Mouse (Mus musculus) liver, adult 2 months (tissue): Measurements from ENCODE around the gene Ctsg. TPM values are rescaled to one million over a fixed set of nuclear protein-coding genes. Genes with fewer than 3 reads are reported as not detected.
"Not testable (repeated sequence)": the region's sequence is repeated elsewhere in the genome, so short reads cannot be mapped to it uniquely, and the experiment has no call there.

Source experiments
- DNase-seq: peaks from one replicate; pipeline ENCODE4 v3.0.0-alpha.2; 2011; ENCODE audit warnings: low read depth, low spot score; ENCODE audit errors: extremely low read depth
- H3K27ac ChIP-seq: fragments of 200-500 bp; replicated peaks from 2 replicates; pipeline ENCODE4 v1.5.1; 2012; ENCODE audit warnings: low read depth, mild to moderate bottlenecking, control low read depth, inconsistent platforms, low read length; ENCODE audit not compliant: insufficient read depth
- H3K27me3 ChIP-seq: fragments of 200-500 bp; 2 replicates; pipeline ENCODE4 v1.6.1; 2012; ENCODE audit warnings: mild to moderate bottlenecking, moderate library complexity, low read length, inconsistent platforms; ENCODE audit not compliant: control insufficient read depth, insufficient read depth
- H3K36me3 ChIP-seq: fragments of 200-500 bp; 2 replicates; pipeline ENCODE4 v1.6.1; 2012; ENCODE audit warnings: low read length, inconsistent platforms; ENCODE audit not compliant: control insufficient read depth, insufficient read depth
- H3K4me1 ChIP-seq: fragments of 200-500 bp; 2 replicates; pipeline ENCODE4 v1.6.1; 2011; ENCODE audit warnings: low read length; ENCODE audit not compliant: control insufficient read depth, insufficient read depth
- H3K4me3 ChIP-seq: fragments of 200-500 bp; 2 replicates; pipeline ENCODE4 v1.5.1; 2011; ENCODE audit warnings: low read depth, mild to moderate bottlenecking, control low read depth, low read length, moderate library complexity; ENCODE audit not compliant: insufficient read depth
- H3K79me2 ChIP-seq: fragments of 200-500 bp; 2 replicates; pipeline ENCODE4 v1.6.1; 2012; ENCODE audit warnings: inconsistent platforms, mild to moderate bottlenecking, low read length, moderate library complexity; ENCODE audit not compliant: control insufficient read depth, insufficient read depth
- H3K9ac ChIP-seq: fragments of 200-500 bp; 2 replicates; pipeline ENCODE4 v1.6.1; 2012; ENCODE audit warnings: low read depth, mild to moderate bottlenecking, control low read depth, inconsistent platforms, low read length
- CTCF ChIP-seq: fragments of 200-500 bp; IDR thresholded peaks from 2 replicates; pipeline ENCODE4 v1.5.1; 2011; ENCODE audit warnings: low read depth, low read length, control low read depth
- POLR2A ChIP-seq: fragments of 200-500 bp; IDR thresholded peaks from 2 replicates; pipeline ENCODE4 v1.6.1; 2011; ENCODE audit warnings: low read length, control low read depth; ENCODE audit not compliant: insufficient read depth; ENCODE audit errors: extremely low read depth
- WGBS: fragments of 180-500 bp; shearing (Covaris S2); methylation state at CpG from one replicate; pipeline ENCODE4 v1.1.7; 2018; 5-methylcytosine and 5-hydroxymethylcytosine counted together
- polyA plus RNA-seq: library from polyadenylated mRNA; depleted of rRNA; stranded (reverse); fragments of >200 nt; gene quantifications from 2 replicates; pipeline ENCODE4 v1.2.3, GENCODE M21; 2012; rRNA removed
- total RNA-seq: library from RNA; depleted of rRNA; stranded (reverse); fragments of >200 nt; gene quantifications from 2 replicates; pipeline ENCODE4 v1.2.3, GENCODE M21; 2014; rRNA removed

Gene Ctsg
- total and polyA plus RNA-seq, 2 experiments = not detected

DNA sequence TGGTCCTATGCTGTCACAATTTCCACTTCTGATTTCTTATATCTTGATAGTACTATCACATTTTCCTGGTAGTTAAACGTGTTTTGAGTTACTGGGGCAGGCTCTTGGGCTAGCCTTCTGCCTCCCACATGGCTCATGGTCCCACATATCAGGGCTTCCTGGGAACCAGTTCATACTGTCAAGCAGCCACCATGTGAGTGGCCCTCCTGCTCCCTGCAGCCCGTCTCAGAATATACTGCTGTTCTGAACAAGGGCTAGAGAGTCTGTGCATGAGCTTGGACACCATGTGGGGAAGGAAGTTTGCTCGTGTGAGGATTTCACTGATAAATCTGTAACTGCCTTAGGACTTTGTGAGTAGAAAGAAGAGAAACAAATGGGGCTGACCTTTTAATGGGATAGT lies 15.7 kb downstream of the Ctsg start:
- H3K27ac ChIP-seq = no peak overlapping the region
- H3K4me3 ChIP-seq = no peak overlapping the region
- peaks cover 2% of the 10 kb centered on the region; the same call in 1 of the 2 replicates for H3K27me3 ChIP-seq
- H3K79me2 ChIP-seq = no peaks in the 10 kb centered on the region
- no peaks in the 10 kb centered on the region for H3K36me3 ChIP-seq
- DNase-seq = no peak
- 54% methylated on average over 3 of the region's 3 CpGs for WGBS
- no peak overlapping the region for H3K9ac ChIP-seq
- H3K4me1 ChIP-seq = no peaks in the 10 kb centered on the region
- no peak for TF ChIP-seq POLR2A
- TF ChIP-seq CTCF = no peak

DNA sequence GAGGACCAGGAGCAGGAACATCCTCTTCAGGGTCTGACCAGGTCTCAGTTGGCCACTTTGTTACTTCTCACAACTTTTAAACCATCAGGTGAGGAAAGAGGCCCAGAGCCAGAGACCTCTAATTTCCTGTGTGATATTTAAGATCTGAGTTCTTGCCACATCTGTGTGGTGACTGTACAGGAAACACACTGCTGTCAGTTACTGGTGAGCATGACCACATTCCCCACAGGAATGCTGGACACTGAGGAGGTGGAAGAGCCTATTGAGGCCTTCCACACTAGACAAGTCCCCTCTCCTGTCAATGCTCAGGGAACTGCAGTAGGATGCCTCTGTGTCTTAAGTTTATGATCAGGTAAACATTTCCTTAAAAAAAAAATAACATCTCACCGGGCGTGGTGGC lies 17.2 kb downstream of the Ctsg start, which contains the start of gene Mcpt8:
Gene Mcpt8, minus strand, starts transcription at position 107 of the 400 bp plus-strand sequence.
- no peak within 1 kb of the TSS for H3K27ac ChIP-seq
- H3K4me1 ChIP-seq = no peaks in the 10 kb centered on the region
- H3K79me2 ChIP-seq = no peaks in the 10 kb centered on the region
- H3K4me3 ChIP-seq = no peak within 1 kb of the TSS
- WGBS = 94% methylated on average over 2 of the region's 2 CpGs
- H3K9ac ChIP-seq = no peak within 1 kb of the TSS
- no peak for DNase-seq
- peaks cover 2% of the 10 kb centered on the region; the same call in 1 of the 2 replicates for H3K27me3 ChIP-seq
- H3K36me3 ChIP-seq = no peaks in the 10 kb centered on the region
- TF ChIP-seq POLR2A (no peak), CTCF (no peak)

DNA sequence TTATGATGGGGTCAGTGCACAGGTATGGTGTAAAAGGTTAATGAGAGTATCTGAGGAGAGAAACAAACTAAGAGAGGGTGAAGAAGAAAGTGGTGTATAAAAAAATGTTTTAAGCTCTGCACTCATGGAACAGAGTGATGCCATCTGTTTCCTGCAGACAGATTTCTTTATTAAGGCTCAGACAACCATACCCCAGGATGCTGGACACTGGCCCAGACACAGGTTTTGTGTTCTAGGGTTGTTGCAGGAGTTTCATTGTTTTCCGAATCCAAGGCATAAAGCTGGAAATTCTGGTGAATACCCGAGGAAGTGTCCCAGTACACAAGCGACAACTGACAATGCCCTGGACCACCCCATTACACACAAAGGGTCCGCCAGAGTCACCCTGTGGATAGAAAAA lies 20.4 kb downstream of the Ctsg start:
- 92% methylated on average over 4 of the region's 4 CpGs for WGBS
- DNase-seq = no peak

DNA sequence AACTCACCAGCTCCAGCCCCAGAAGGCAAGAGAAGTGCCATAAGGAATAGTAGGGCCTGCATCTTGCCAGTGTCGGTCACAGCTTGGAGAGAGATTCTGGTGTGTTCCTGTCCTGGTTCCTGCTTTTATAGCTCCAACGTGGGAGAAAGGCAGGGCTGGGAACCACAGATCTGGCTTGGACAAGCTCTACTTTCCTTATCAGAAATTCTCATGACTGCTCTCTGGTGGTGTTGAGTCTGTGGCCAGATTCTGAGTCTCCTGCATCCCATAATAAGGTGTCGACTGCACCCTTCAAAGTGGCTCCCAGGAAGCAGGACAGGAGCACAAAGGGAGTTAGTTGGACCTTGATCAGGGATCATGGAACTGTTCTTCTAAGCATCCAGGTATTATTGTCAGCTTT lies 40.2 kb downstream of the Ctsg start, which contains the start of gene Mcpt4:
Gene Mcpt4, minus strand, starts transcription at position 101 of the 400 bp plus-strand sequence.
- H3K36me3 ChIP-seq, H3K27ac ChIP-seq, DNase-seq, H3K79me2 ChIP-seq, H3K4me1 ChIP-seq, H3K27me3 ChIP-seq, H3K4me3 ChIP-seq, H3K9ac ChIP-seq: not testable (repeated sequence)
- WGBS = 72% methylated on average over 3 of the region's 3 CpGs

More for the DNA sequence above, 20.4 kb downstream of the Ctsg start:
- H3K27me3 ChIP-seq = peaks cover 2% of the 10 kb centered on the region; the same call in 1 of the 2 replicates
- TF ChIP-seq CTCF (no peak), POLR2A (no peak)
- no peak overlapping the region for H3K27ac ChIP-seq
- H3K9ac ChIP-seq = no peak overlapping the region
- H3K79me2 ChIP-seq = no peaks in the 10 kb centered on the region
- no peaks in the 10 kb centered on the region for H3K36me3 ChIP-seq
- no peaks in the 10 kb centered on the region for H3K4me1 ChIP-seq
- H3K4me3 ChIP-seq = no peak overlapping the region

DNA sequence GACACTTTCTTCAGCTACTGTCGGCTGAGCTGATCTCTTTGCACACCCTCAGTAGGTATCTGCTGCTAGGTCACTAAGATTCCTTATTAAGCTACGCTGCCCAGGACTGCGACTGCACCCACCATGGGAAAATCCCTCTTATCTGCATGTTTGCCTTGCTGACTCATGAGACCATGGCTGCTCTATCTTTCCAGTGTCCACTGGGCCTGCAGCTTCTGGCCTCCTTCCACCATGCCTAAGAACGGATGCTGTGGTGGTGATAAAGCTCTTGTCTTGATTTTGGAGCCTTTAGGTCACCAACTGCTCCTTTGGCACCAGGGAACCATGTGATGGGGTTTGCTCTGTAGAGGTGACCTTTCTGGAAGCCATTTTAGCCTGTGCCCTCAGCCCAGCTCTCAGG lies 44.7 kb downstream of the Ctsg start:
- Histone ChIP-seq H3K36me3 (no peaks in the 10 kb centered on the region), H3K4me1 (no peaks in the 10 kb centered on the region), H3K4me3 (no peak overlapping the region), H3K9ac (no peak overlapping the region), H3K27me3 (no peaks in the 10 kb centered on the region), H3K79me2 (no peaks in the 10 kb centered on the region), H3K27ac (no peak overlapping the region)
- no peak for DNase-seq
- 65% methylated on average over 4 of the region's 4 CpGs for WGBS
- TF ChIP-seq CTCF (no peak), POLR2A (no peak)

DNA sequence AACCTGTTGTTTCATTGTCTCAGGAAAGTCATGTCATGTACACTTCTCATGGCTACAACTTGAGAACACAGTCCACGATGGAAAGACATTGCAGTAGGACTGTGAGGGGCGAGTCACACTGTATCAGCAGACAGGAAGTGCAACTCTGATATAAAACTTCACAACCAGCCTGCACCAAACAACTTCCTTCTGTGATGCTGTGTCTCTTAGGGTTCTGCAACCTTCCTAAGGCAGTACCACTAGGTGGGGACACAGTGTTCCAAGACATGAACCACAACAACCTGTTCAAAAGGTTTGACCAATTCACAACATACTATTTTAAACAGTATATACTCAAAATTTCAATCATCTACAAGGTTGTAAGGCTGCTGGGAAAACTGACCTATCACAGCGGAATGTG lies 47.0 kb downstream of the Ctsg start:
- no peak for TF ChIP-seq CTCF
- TF ChIP-seq POLR2A = no peak
- no peak for DNase-seq
- Histone ChIP-seq H3K27ac (no peak overlapping the region), H3K27me3 (no peaks in the 10 kb centered on the region; the same call in 1 of the 2 replicates), H3K4me1 (no peaks in the 10 kb centered on the region), H3K4me3 (no peak overlapping the region), H3K79me2 (no peaks in the 10 kb centered on the region), H3K36me3 (no peaks in the 10 kb centered on the region), H3K9ac (no peak overlapping the region)
- WGBS = 58% methylated on average over 3 of the region's 3 CpGs

Other genes with a start within 250 kb of the Ctsg start
- 0.65 and 0.81 TPM in 2 replicates for gene Nynrin, start 248.6 kb downstream of the Ctsg start, total RNA-seq
- 0.66 and 0.71 TPM in 2 replicates for gene Nynrin, start 248.6 kb downstream of the Ctsg start, polyA plus RNA-seq
- 0.18 and 0.34 TPM in 2 replicates for gene Cbln3, start 218.2 kb downstream of the Ctsg start, total RNA-seq
- gene Cbln3, start 218.2 kb downstream of the Ctsg start, polyA plus RNA-seq = 0.49 and 0.64 TPM in 2 replicates
- gene Khnyn, start 217.6 kb downstream of the Ctsg start, total RNA-seq = 29.8 and 32.5 TPM in 2 replicates
- gene Khnyn, start 217.6 kb downstream of the Ctsg start, polyA plus RNA-seq = 13.3 and 15.4 TPM in 2 replicates
- gene Sdr39u1, start 202.3 kb downstream of the Ctsg start, total RNA-seq = 7.0 and 10.4 TPM in 2 replicates
- 13.4 and 16.1 TPM in 2 replicates for gene Sdr39u1, start 202.3 kb downstream of the Ctsg start, polyA plus RNA-seq
- not detected in 2 replicates for gene Cma1, start 157.9 kb downstream of the Ctsg start, total RNA-seq
- gene Cma1, start 157.9 kb downstream of the Ctsg start, polyA plus RNA-seq = not detected in 2 replicates
- not detected in 2 replicates for gene Cma2, start 151.6 kb downstream of the Ctsg start, total RNA-seq
- not detected in 2 replicates for gene Cma2, start 151.6 kb downstream of the Ctsg start, polyA plus RNA-seq
- not detected in 2 replicates for gene Mcpt1, start 84.6 kb downstream of the Ctsg start, total RNA-seq
- gene Mcpt1, start 84.6 kb downstream of the Ctsg start, polyA plus RNA-seq = not detected in 2 replicates
- gene Mcpt9, start 72.1 kb downstream of the Ctsg start, total RNA-seq = not detected in 2 replicates
- gene Mcpt9, start 72.1 kb downstream of the Ctsg start, polyA plus RNA-seq = not detected in 2 replicates
- not detected in 2 replicates for gene Mcpt2, start 60.5 kb downstream of the Ctsg start, total RNA-seq
- not detected in 2 replicates for gene Mcpt2, start 60.5 kb downstream of the Ctsg start, polyA plus RNA-seq
- gene Mcpt4, start 40.3 kb downstream of the Ctsg start, total RNA-seq = not detected in 2 replicates
- gene Mcpt4, start 40.3 kb downstream of the Ctsg start, polyA plus RNA-seq = not detected in 2 replicates
- not detected in 2 replicates for gene Mcpt8, start 17.3 kb downstream of the Ctsg start, total RNA-seq
- not detected in 2 replicates for gene Mcpt8, start 17.3 kb downstream of the Ctsg start, polyA plus RNA-seq
- not detected in 2 replicates for gene Gzme, start 18.1 kb upstream of the Ctsg start, total RNA-seq
- gene Gzme, start 18.1 kb upstream of the Ctsg start, polyA plus RNA-seq = not detected in 2 replicates
- gene Gzmd, start 30.0 kb upstream of the Ctsg start, total RNA-seq = not detected in 2 replicates
- gene Gzmd, start 30.0 kb upstream of the Ctsg start, polyA plus RNA-seq = not detected in 2 replicates
- not detected in 2 replicates for gene Gzmg, start 57.0 kb upstream of the Ctsg start, total RNA-seq
- gene Gzmg, start 57.0 kb upstream of the Ctsg start, polyA plus RNA-seq = not detected in 2 replicates
- not detected in 2 replicates for gene Gzmn, start 72.0 kb upstream of the Ctsg start, total RNA-seq
- not detected in 2 replicates for gene Gzmn, start 72.0 kb upstream of the Ctsg start, polyA plus RNA-seq
- gene Gzmf, start 108.8 kb upstream of the Ctsg start, total RNA-seq = not detected in 2 replicates
- not detected in 2 replicates for gene Gzmf, start 108.8 kb upstream of the Ctsg start, polyA plus RNA-seq
- gene Gzmc, start 132.1 kb upstream of the Ctsg start, total RNA-seq = 0.28 TPM in 1 of 2 replicates, not detected in the other
- not detected in 2 replicates for gene Gzmc, start 132.1 kb upstream of the Ctsg start, polyA plus RNA-seq
- gene Gzmb, start 159.7 kb upstream of the Ctsg start, total RNA-seq = 0.34 and 1.0 TPM in 2 replicates
- gene Gzmb, start 159.7 kb upstream of the Ctsg start, polyA plus RNA-seq = 0.27 and 0.49 TPM in 2 replicates